Mouse (Mus musculus) testis, adult 2 months (tissue): Measurements from ENCODE around the gene Hoxb6. TPM values are rescaled to one million over a fixed set of nuclear protein-coding genes. Genes with fewer than 3 reads are reported as not detected.

Experiments used
- H3K27ac ChIP-seq: fragments of 200-500 bp; 2 replicates; pipeline ENCODE4 v1.5.1; 2012; ENCODE audit warnings: low read depth, low read length; ENCODE audit not compliant: control insufficient read depth, insufficient read depth
- H3K27me3 ChIP-seq: fragments of 200-500 bp; 2 replicates; pipeline ENCODE4 v1.6.1; 2012; ENCODE audit warnings: mild to moderate bottlenecking, low read length, moderate library complexity; ENCODE audit not compliant: control insufficient read depth, insufficient read depth
- H3K36me3 ChIP-seq: fragments of 200-500 bp; 2 replicates; pipeline ENCODE4 v1.6.1; 2012; ENCODE audit warnings: mild to moderate bottlenecking, low read length; ENCODE audit not compliant: control insufficient read depth, insufficient read depth
- H3K4me1 ChIP-seq: fragments of 200-500 bp; 2 replicates; pipeline ENCODE4 v1.6.1; 2012; ENCODE audit warnings: low read length; ENCODE audit not compliant: control insufficient read depth, insufficient read depth
- H3K4me3 ChIP-seq: fragments of 200-500 bp; 2 replicates; pipeline ENCODE4 v1.5.1; 2012; ENCODE audit warnings: low read depth, mild to moderate bottlenecking, low read length, moderate library complexity, mixed read lengths; ENCODE audit not compliant: control insufficient read depth
- CTCF ChIP-seq: fragments of 200-500 bp; IDR thresholded peaks from 2 replicates; pipeline ENCODE4 v1.5.1; 2012; ENCODE audit warnings: low read depth, mild to moderate bottlenecking, inconsistent platforms, low read length, moderate library complexity; ENCODE audit not compliant: control insufficient read depth, insufficient read depth, insufficient replicate concordance
- POLR2A ChIP-seq: fragments of 200-500 bp; IDR thresholded peaks from 2 replicates; pipeline ENCODE4 v1.6.1; 2012; ENCODE audit warnings: low read depth, mild to moderate bottlenecking, inconsistent platforms, low read length, moderate library complexity; ENCODE audit not compliant: control insufficient read depth
- polyA plus RNA-seq: library from polyadenylated mRNA; depleted of rRNA; stranded (reverse); fragments of >200 nt; gene quantifications from 2 replicates; pipeline ENCODE4 v1.2.3, GENCODE M21; 2012

The Hoxb6 gene
- polyA plus RNA-seq, 1 experiment = 0.15 TPM

- Histone ChIP-seq H3K27me3 (peaks cover 3% of the 10 kb centered on the region; the same call in 1 of the 2 replicates), H3K4me3 (peak overlapping the region; percentile 15; the same call in 1 of the 2 replicates), H3K36me3 (no peaks in the 10 kb centered on the region), H3K4me1 (peaks cover 5% of the 10 kb centered on the region), H3K27ac (no peak overlapping the region)
- TF ChIP-seq CTCF = no peak
- no peak for TF ChIP-seq POLR2A
Observed at GRCm38 (mm10) chr11:96332618-96333032, 40.3 kb downstream of the Hoxb6 start.

DNA sequence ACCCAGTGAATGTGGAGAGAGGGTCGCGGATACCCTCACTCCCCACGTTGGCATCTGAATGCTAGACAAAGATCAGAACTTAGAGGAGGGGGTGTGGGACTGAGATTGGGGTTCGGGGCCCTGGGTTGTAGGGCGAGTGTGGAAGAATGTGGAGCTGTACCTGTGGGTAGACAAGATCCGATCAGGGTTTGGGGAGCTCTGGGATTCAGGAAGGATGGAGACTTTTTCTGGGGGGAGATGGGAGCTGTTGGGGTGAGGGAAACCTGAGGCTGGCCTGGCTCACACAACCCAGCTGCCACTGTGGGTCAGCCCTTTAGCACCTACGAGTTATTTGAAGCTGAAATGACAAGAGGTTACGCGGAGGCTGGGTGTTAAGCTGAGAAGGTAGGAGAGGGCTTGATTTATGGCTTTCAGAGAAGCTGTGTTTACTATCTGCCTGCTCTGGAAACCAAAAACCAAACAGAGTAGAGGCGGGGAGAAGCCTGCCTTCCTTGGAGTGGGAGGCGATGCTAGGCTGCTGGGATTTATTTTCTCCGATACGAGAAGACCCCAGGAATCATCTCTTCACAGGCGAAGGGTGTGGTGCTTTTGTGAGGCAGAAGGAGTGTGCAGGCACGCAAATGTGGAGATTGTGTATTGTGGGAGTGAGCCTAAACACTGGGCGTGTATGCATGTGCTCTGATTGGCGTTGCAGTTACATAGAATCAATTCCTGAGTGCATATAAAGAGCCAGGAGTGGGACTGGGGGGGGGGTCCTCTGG lies 41.1 kb downstream of the Hoxb6 start:
- Histone ChIP-seq H3K27ac (no peak overlapping the region), H3K36me3 (no peaks in the 10 kb centered on the region), H3K4me1 (peaks cover 5% of the 10 kb centered on the region), H3K4me3 (peak overlapping the region; percentile 8), H3K27me3 (peaks cover 3% of the 10 kb centered on the region; the same call in 1 of the 2 replicates)
- TF ChIP-seq POLR2A (no peak), CTCF (no peak)

GRCm38 (mm10) chr11:96334002-96334364 lies 41.7 kb downstream of the Hoxb6 start:
- Histone ChIP-seq H3K36me3 (no peaks in the 10 kb centered on the region), H3K27me3 (peaks cover 3% of the 10 kb centered on the region; the same call in 1 of the 2 replicates), H3K4me3 (no peak overlapping the region), H3K27ac (no peak overlapping the region), H3K4me1 (peaks cover 5% of the 10 kb centered on the region)
- no peak for TF ChIP-seq CTCF
- no peak for TF ChIP-seq POLR2A

GRCm38 (mm10) chr11:96334998-96335397 lies 42.7 kb downstream of the Hoxb6 start:
- no peaks in the 10 kb centered on the region for H3K36me3 ChIP-seq
- H3K27me3 ChIP-seq = peaks cover 3% of the 10 kb centered on the region; the same call in 1 of the 2 replicates
- H3K4me3 ChIP-seq = no peak overlapping the region
- peaks cover 5% of the 10 kb centered on the region for H3K4me1 ChIP-seq
- TF ChIP-seq CTCF = no peak
- no peak for TF ChIP-seq POLR2A
- no peak overlapping the region for H3K27ac ChIP-seq

DNA sequence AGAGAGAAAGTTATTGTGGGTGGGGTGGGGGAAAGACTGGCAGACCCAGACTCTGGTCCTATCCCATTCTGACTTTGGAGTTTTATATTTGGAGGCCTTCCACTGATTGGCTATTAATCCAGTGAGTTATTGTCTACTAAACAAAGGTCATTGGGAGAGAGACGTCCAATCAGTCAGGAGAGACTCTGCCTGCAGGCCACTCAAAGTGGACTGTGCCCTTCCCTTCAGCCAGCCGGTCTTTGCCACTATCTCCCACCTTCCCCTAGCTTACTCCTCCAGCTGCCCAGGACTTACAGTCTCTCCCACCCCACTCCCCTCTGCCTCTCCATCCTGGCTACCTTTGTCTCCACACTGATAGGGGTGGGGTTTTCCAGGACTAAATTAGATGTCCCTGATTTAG lies 44.3 kb downstream of the Hoxb6 start:
- TF ChIP-seq POLR2A (no peak), CTCF (no peak)
- no peak overlapping the region for H3K4me3 ChIP-seq

DNA sequence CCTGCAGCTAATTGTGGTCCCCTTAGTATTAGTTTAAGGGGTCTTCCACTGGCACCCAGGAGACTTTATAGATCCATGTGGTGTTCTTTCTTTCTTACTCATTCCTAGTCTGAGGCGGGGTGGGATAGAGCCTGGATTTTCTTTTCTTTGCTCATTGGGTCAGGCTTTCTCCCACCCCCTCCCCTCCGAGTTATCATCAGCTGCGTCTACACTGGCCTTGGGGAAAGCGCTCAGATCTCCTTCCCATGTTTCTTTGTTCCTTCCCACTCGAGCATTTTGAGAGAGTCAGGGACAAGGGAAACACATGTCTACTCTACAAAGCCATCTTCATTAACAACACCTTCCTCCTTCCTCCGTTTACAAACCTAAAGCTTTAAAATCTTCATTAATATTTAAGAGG lies 44.8 kb downstream of the Hoxb6 start:
- TF ChIP-seq CTCF = no peak
- TF ChIP-seq POLR2A = no peak
- Histone ChIP-seq H3K36me3 (no peaks in the 10 kb centered on the region), H3K4me1 (peaks cover 10% of the 10 kb centered on the region), H3K27ac (no peak overlapping the region), H3K27me3 (peaks cover 13% of the 10 kb centered on the region), H3K4me3 (no peak overlapping the region)

More for the DNA sequence above, 44.3 kb downstream of the Hoxb6 start:
- Histone ChIP-seq H3K27ac (no peak overlapping the region), H3K36me3 (no peaks in the 10 kb centered on the region), H3K4me1 (peaks cover 7% of the 10 kb centered on the region), H3K27me3 (peaks cover 9% of the 10 kb centered on the region)

GRCm38 (mm10) chr11:96338957-96339855 lies 46.9 kb downstream of the Hoxb6 start:
- TF ChIP-seq CTCF (no peak), POLR2A (no peak)
- no peak overlapping the region for H3K27ac ChIP-seq
- peaks cover 15% of the 10 kb centered on the region for H3K27me3 ChIP-seq
- H3K36me3 ChIP-seq = no peaks in the 10 kb centered on the region
- no peak overlapping the region for H3K4me3 ChIP-seq
- peaks cover 10% of the 10 kb centered on the region for H3K4me1 ChIP-seq
